Mouse (Mus musculus): ENCODE results near the gene Apol9a. TPM values are rescaled to one million over a fixed set of nuclear protein-coding genes. Genes with fewer than 3 reads are reported as not detected.
A peak's percentile ranks its signal among the peaks of the same experiment; 100 is the strongest.

Apol9a gene
- polyA plus RNA-seq, 1 experiment from 2014 or later, result 0.33 TPM

- H3K36me3 ChIP-seq (ENCODE audit: insufficient read depth, low read length), result no peaks in the 10 kb centered on the region
- under 1% methylated on average over 26 of the region's 26 CpGs for WGBS
- H3K9me3 ChIP-seq (replicated peaks; ENCODE audit: low read length), result no peaks in the 10 kb centered on the region
- TF ChIP-seq CTCF (IDR thresholded peaks at IDR 0.05; ENCODE audit: low read depth), result peak; percentile 81
- no peaks in the 10 kb centered on the region; the same call in 1 of the 2 replicates for H3K4me1 ChIP-seq (replicated peaks; ENCODE audit: insufficient read depth, low read length)
- H3K27me3 ChIP-seq (ENCODE audit: insufficient read depth, low read length), result no peaks in the 10 kb centered on the region
- DNase-seq (ENCODE audit: low spot score), result peak; percentile 97
- ATAC-seq (replicated peaks; ENCODE audit: low FRiP score, low read depth), result peak; percentile 50
- peak overlapping the region; percentile 95 for H3K27ac ChIP-seq
- H3K4me2 ChIP-seq (ENCODE audit: low read length), result peak overlapping the region; percentile 61
- peak overlapping the region; percentile 27 for H3K4me3 ChIP-seq (replicated peaks; ENCODE audit: low read depth, low read length)
- H3K9ac ChIP-seq (ENCODE audit: low read depth, low read length), result peak overlapping the region; percentile 55
Observed at GRCm38 (mm10) chr15:77366706-77367484, 44.0 kb downstream of the Apol9a start.

GRCm38 (mm10) chr15:77365700-77366570 is 45.0 kb downstream of the Apol9a start:
- Histone ChIP-seq H3K27ac (peak overlapping the region; percentile 95), H3K9me3 (replicated peaks; ENCODE audit: low read length) (no peaks in the 10 kb centered on the region), H3K27me3 (ENCODE audit: insufficient read depth, low read length) (no peaks in the 10 kb centered on the region), H3K4me1 (replicated peaks; ENCODE audit: insufficient read depth, low read length) (no peaks in the 10 kb centered on the region; the same call in 1 of the 2 replicates), H3K4me2 (ENCODE audit: low read length) (peak overlapping the region; percentile 61; the same call in 1 of the 2 replicates), H3K36me3 (ENCODE audit: insufficient read depth, low read length) (no peaks in the 10 kb centered on the region), H3K9ac (ENCODE audit: low read depth, low read length) (0 out of 2 replicates have a peak overlapping the region, but pooled peaks have one; percentile 8), H3K4me3 (replicated peaks; ENCODE audit: low read depth, low read length) (no peak overlapping the region)
- 53% methylated on average over 9 of the region's 9 CpGs for WGBS
- ATAC-seq (replicated peaks; ENCODE audit: low FRiP score, low read depth) (no peak), DNase-seq (ENCODE audit: low spot score) (no peak)
- no peak for TF ChIP-seq CTCF (IDR thresholded peaks at IDR 0.05; ENCODE audit: low read depth)

GRCm38 (mm10) chr15:77364026-77364425 is 46.9 kb downstream of the Apol9a start:
- Histone ChIP-seq H3K4me1 (replicated peaks; ENCODE audit: insufficient read depth, low read length) (peaks cover under 1% of the 10 kb centered on the region; the same call in 1 of the 2 replicates), H3K27ac (no peak overlapping the region), H3K27me3 (ENCODE audit: insufficient read depth, low read length) (no peaks in the 10 kb centered on the region), H3K36me3 (ENCODE audit: insufficient read depth, low read length) (no peaks in the 10 kb centered on the region), H3K4me3 (replicated peaks; ENCODE audit: low read depth, low read length) (no peak overlapping the region), H3K9ac (ENCODE audit: low read depth, low read length) (no peak overlapping the region), H3K9me3 (replicated peaks; ENCODE audit: low read length) (no peaks in the 10 kb centered on the region), H3K4me2 (ENCODE audit: low read length) (no peak overlapping the region)
- DNase-seq (ENCODE audit: low spot score), result no peak
- no peak for TF ChIP-seq CTCF (IDR thresholded peaks at IDR 0.05; ENCODE audit: low read depth)
- no peak for ATAC-seq (replicated peaks; ENCODE audit: low FRiP score, low read depth)
- 71% methylated on average over 3 of the region's 3 CpGs for WGBS

GRCm38 (mm10) chr15:77363578-77363977 is 47.4 kb downstream of the Apol9a start:
- H3K4me1 ChIP-seq (replicated peaks; ENCODE audit: insufficient read depth, low read length), result peaks cover 3% of the 10 kb centered on the region; the same call in 1 of the 2 replicates
- DNase-seq (ENCODE audit: low spot score) (no peak), ATAC-seq (replicated peaks; ENCODE audit: low FRiP score, low read depth) (no peak)
- H3K9me3 ChIP-seq (replicated peaks; ENCODE audit: low read length), result no peaks in the 10 kb centered on the region
- no peak overlapping the region for H3K9ac ChIP-seq (ENCODE audit: low read depth, low read length)
- no peak overlapping the region for H3K27ac ChIP-seq
- 42% methylated on average over 6 of the region's 6 CpGs for WGBS
- no peak for TF ChIP-seq CTCF (IDR thresholded peaks at IDR 0.05; ENCODE audit: low read depth)
- no peaks in the 10 kb centered on the region for H3K27me3 ChIP-seq (ENCODE audit: insufficient read depth, low read length)
- no peak overlapping the region for H3K4me2 ChIP-seq (ENCODE audit: low read length)
- H3K4me3 ChIP-seq (replicated peaks; ENCODE audit: low read depth, low read length), result no peak overlapping the region
- no peaks in the 10 kb centered on the region for H3K36me3 ChIP-seq (ENCODE audit: insufficient read depth, low read length)

GRCm38 (mm10) chr15:77362952-77363351 is 48.0 kb downstream of the Apol9a start:
- no peak overlapping the region for H3K27ac ChIP-seq
- no peaks in the 10 kb centered on the region for H3K27me3 ChIP-seq (ENCODE audit: insufficient read depth, low read length)
- no peaks in the 10 kb centered on the region for H3K36me3 ChIP-seq (ENCODE audit: insufficient read depth, low read length)
- DNase-seq (ENCODE audit: low spot score) (no peak), ATAC-seq (replicated peaks; ENCODE audit: low FRiP score, low read depth) (no peak)
- no peak for TF ChIP-seq CTCF (IDR thresholded peaks at IDR 0.05; ENCODE audit: low read depth)
- no peaks in the 10 kb centered on the region for H3K9me3 ChIP-seq (replicated peaks; ENCODE audit: low read length)
- H3K4me2 ChIP-seq (ENCODE audit: low read length), result no peak overlapping the region
- 16% methylated on average over 5 of the region's 5 CpGs for WGBS
- H3K9ac ChIP-seq (ENCODE audit: low read depth, low read length), result no peak overlapping the region
- H3K4me1 ChIP-seq (replicated peaks; ENCODE audit: insufficient read depth, low read length), result 0 out of 2 replicates have a peak, but pooled peaks cover 3% of the 10 kb centered on the region
- no peak overlapping the region for H3K4me3 ChIP-seq (replicated peaks; ENCODE audit: low read depth, low read length)

- Histone ChIP-seq H3K4me2 (ENCODE audit: low read length) (no peak overlapping the region), H3K27me3 (ENCODE audit: insufficient read depth, low read length) (no peaks in the 10 kb centered on the region), H3K36me3 (ENCODE audit: insufficient read depth, low read length) (no peaks in the 10 kb centered on the region), H3K9me3 (replicated peaks; ENCODE audit: low read length) (no peaks in the 10 kb centered on the region), H3K4me1 (replicated peaks; ENCODE audit: insufficient read depth, low read length) (peaks cover 7% of the 10 kb centered on the region; the same call in 1 of the 2 replicates), H3K27ac (no peak overlapping the region; the same call in 1 of the 2 replicates), H3K4me3 (replicated peaks; ENCODE audit: low read depth, low read length) (no peak overlapping the region), H3K9ac (ENCODE audit: low read depth, low read length) (no peak overlapping the region)
- ATAC-seq (replicated peaks; ENCODE audit: low FRiP score, low read depth) (no peak), DNase-seq (ENCODE audit: low spot score) (no peak)
- no peak for TF ChIP-seq CTCF (IDR thresholded peaks at IDR 0.05; ENCODE audit: low read depth)
- WGBS, result 82% methylated on average over 8 of the region's 8 CpGs
Observed at GRCm38 (mm10) chr15:77359905-77360304, 51.0 kb downstream of the Apol9a start.
